Mouse (Mus musculus): ENCODE data around the gene Atxn2.

DNA sequence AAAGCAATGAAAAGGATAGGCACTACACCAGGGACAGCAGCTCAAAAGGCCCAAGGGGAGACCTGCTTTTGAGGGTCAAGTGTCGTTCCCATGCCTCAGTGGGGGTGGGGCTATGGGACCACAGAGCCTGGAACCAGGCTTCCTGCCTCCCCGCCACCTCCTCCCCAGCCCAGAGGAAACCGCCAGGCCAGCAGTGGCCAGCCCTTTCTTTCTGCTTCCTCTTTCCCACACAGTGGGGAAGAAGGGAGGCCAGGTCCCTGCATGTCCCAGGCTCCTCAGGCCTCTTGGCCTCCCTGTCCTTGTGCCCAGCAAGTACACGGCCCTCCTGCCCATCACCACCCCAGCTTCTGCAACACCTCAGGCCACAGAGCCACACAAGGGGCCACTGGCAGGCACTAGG, 113.0 kb downstream of the Atxn2 start:
- TF ChIP-seq CTCF (conservative IDR thresholded peaks at IDR 0.05; ENCODE audit: low read length) (no peak), NANOG (IDR thresholded peaks at IDR 0.05; ENCODE audit: borderline replicate concordance, low read length) (no peak), POU5F1 (IDR thresholded peaks at IDR 0.05; ENCODE audit: borderline replicate concordance, low read length) (no peak)
